Mouse (Mus musculus): ENCODE data around the gene 1700109H08Rik. TPM values are rescaled to one million over a fixed set of nuclear protein-coding genes. Genes with fewer than 3 reads are reported as not detected.

Gene 1700109H08Rik
- polyA plus RNA-seq, 2 experiments, result 0.50 to 1.9 TPM

- DNase-seq (ENCODE audit: low read depth in 3 of 3, low spot score in 3 of 3) (no peak), ATAC-seq (ENCODE audit: insufficient read depth) (peak; percentile 11; the same call in 1 of the 2 replicates)
- Histone ChIP-seq H3K27me3 (ENCODE audit: control insufficient read depth, insufficient read depth, low read length) (no peaks in the 10 kb centered on the region), H3K9me3 (ENCODE audit: control insufficient read depth, low read length) (no peaks in the 10 kb centered on the region), H3K4me3 (ENCODE audit: insufficient read depth in 1 of 2, low read depth in 2 of 2, low read length in 2 of 2) (no peak overlapping the region), H3K9ac (replicated peaks) (no peak overlapping the region), H3K4me1 (replicated peaks; ENCODE audit: control insufficient read depth in 2 of 2, insufficient read depth in 2 of 2, low read length in 1 of 2) (peaks cover 0 to under 1% of the 10 kb centered on the region in 2 experiments; a peak in 2 of 4 replicates), H3K4me2 (ENCODE audit: low read depth) (no peak overlapping the region), H3K27ac (no peak overlapping the region), H3K36me3 (replicated peaks; ENCODE audit: control insufficient read depth, insufficient read depth, low read depth) (no peaks in the 10 kb centered on the region)
- WGBS (ENCODE audit: insufficient replicate concordance), result 52% methylated on average over 3 of the region's 3 CpGs
- no peak for TF ChIP-seq EP300 (IDR thresholded peaks at IDR 0.05; ENCODE audit: low read depth)
- no peak for TF ChIP-seq CTCF (IDR thresholded peaks at IDR 0.05; ENCODE audit: low read depth)
These were observed 34.7 kb upstream of the 1700109H08Rik start for GRCm38 (mm10) chr5:3536592-3537212.

- ATAC-seq (ENCODE audit: insufficient read depth) (no peak), DNase-seq (ENCODE audit: low read depth in 3 of 3, low spot score in 3 of 3) (no peak)
- no peaks in the 10 kb centered on the region for H3K9me3 ChIP-seq (ENCODE audit: control insufficient read depth, low read length)
- WGBS (ENCODE audit: insufficient replicate concordance), result 51% methylated on average over 11 of the region's 11 CpGs
- no peak overlapping the region for H3K4me3 ChIP-seq (ENCODE audit: insufficient read depth in 1 of 2, low read depth in 2 of 2, low read length in 2 of 2)
- H3K4me1 ChIP-seq (replicated peaks; ENCODE audit: control insufficient read depth in 2 of 2, insufficient read depth in 2 of 2, low read length in 1 of 2), result peaks cover 0 to 7% of the 10 kb centered on the region in 2 experiments; a peak in 3 of 4 replicates
- no peak overlapping the region for H3K27ac ChIP-seq
- no peaks in the 10 kb centered on the region for H3K36me3 ChIP-seq (replicated peaks; ENCODE audit: control insufficient read depth, insufficient read depth, low read depth)
- TF ChIP-seq CTCF (IDR thresholded peaks at IDR 0.05; ENCODE audit: low read depth) (no peak), EP300 (IDR thresholded peaks at IDR 0.05; ENCODE audit: low read depth) (no peak)
- no peak overlapping the region for H3K4me2 ChIP-seq (ENCODE audit: low read depth)
- no peaks in the 10 kb centered on the region for H3K27me3 ChIP-seq (ENCODE audit: control insufficient read depth, insufficient read depth, low read length)
- H3K9ac ChIP-seq (replicated peaks), result no peak overlapping the region
These were observed 32.6 kb upstream of the 1700109H08Rik start for GRCm38 (mm10) chr5:3538505-3539472.

- no peak overlapping the region for H3K4me2 ChIP-seq (ENCODE audit: low read depth)
- H3K9me3 ChIP-seq (ENCODE audit: control insufficient read depth, low read length), result no peaks in the 10 kb centered on the region
- TF ChIP-seq CTCF (IDR thresholded peaks at IDR 0.05; ENCODE audit: low read depth) (no peak), EP300 (IDR thresholded peaks at IDR 0.05; ENCODE audit: low read depth) (no peak)
- H3K27ac ChIP-seq, result no peak overlapping the region
- DNase-seq (ENCODE audit: low read depth in 3 of 3, low spot score in 3 of 3) (no peak), ATAC-seq (ENCODE audit: insufficient read depth) (no peak)
- peaks cover 7 to 19% of the 10 kb centered on the region in 2 experiments for H3K4me1 ChIP-seq (replicated peaks; ENCODE audit: control insufficient read depth in 2 of 2, insufficient read depth in 2 of 2, low read length in 1 of 2)
- no peaks in the 10 kb centered on the region for H3K27me3 ChIP-seq (ENCODE audit: control insufficient read depth, insufficient read depth, low read length)
- 64% methylated on average over 6 of the region's 6 CpGs for WGBS (ENCODE audit: insufficient replicate concordance)
- H3K36me3 ChIP-seq (replicated peaks; ENCODE audit: control insufficient read depth, insufficient read depth, low read depth), result peaks cover under 1% of the 10 kb centered on the region; the same call in 1 of the 2 replicates
- no peak overlapping the region for H3K9ac ChIP-seq (replicated peaks)
- H3K4me3 ChIP-seq (ENCODE audit: insufficient read depth in 1 of 2, low read depth in 2 of 2, low read length in 2 of 2), result no peak overlapping the region
These were observed 29.5 kb upstream of the 1700109H08Rik start for GRCm38 (mm10) chr5:3541871-3542270.

- Histone ChIP-seq H3K27me3 (ENCODE audit: control insufficient read depth, insufficient read depth, low read length) (no peaks in the 10 kb centered on the region), H3K36me3 (replicated peaks; ENCODE audit: control insufficient read depth, insufficient read depth, low read depth) (peaks cover 5% of the 10 kb centered on the region; the same call in 1 of the 2 replicates), H3K27ac (peak within 1 kb of the TSS; percentile 43), H3K9ac (replicated peaks) (peak within 1 kb of the TSS; percentile 97), H3K4me1 (replicated peaks; ENCODE audit: control insufficient read depth in 2 of 2, insufficient read depth in 2 of 2, low read length in 1 of 2) (peaks cover 7 to 19% of the 10 kb centered on the region in 2 experiments), H3K4me2 (ENCODE audit: low read depth) (peak within 1 kb of the TSS; percentile 73), H3K4me3 (ENCODE audit: insufficient read depth in 1 of 2, low read depth in 2 of 2, low read length in 2 of 2) (peak within 1 kb of the TSS; percentile 81 to 86), H3K9me3 (ENCODE audit: control insufficient read depth, low read length) (no peaks in the 10 kb centered on the region)
- ATAC-seq (ENCODE audit: insufficient read depth), result peak; percentile 95
- under 1% methylated on average over 79 of the region's 80 CpGs for WGBS (ENCODE audit: insufficient replicate concordance)
- 0 out of 2 replicates have a peak, but pooled peaks have one; percentile 18 for TF ChIP-seq EP300 (IDR thresholded peaks at IDR 0.05; ENCODE audit: low read depth)
- peak; percentile 97 for TF ChIP-seq CTCF (IDR thresholded peaks at IDR 0.05; ENCODE audit: low read depth)
- DNase-seq (ENCODE audit: low read depth in 3 of 3, low spot score in 3 of 3), result peak; percentile 83 to 84 (median 83)
These were observed 27.5 kb upstream of the 1700109H08Rik start, which contains the start of gene Fam133b for GRCm38 (mm10) chr5:3543629-3544479. Gene Fam133b (plus strand): TSS chr5:3543833.
